Mouse (Mus musculus): ENCODE results near the gene Mpig6b. TPM values are rescaled to one million over a fixed set of nuclear protein-coding genes. Genes with fewer than 3 reads are reported as not detected.
A peak's percentile ranks its signal among the peaks of the same experiment; 100 is the strongest.

Mpig6b gene
- total RNA-seq, 2 experiments from 2014 or later, result not detected

- intact Hi-C loops (cut with DNase I), result loop anchor here (5.0 kb wide), 1 partner anchor 99 kb away; the partner anchor contains the start of genes Csnk2b and Gpank1
These were observed 42.2 kb downstream of the Mpig6b start for GRCm38 (mm10) chr17:35023756-35024155.

GRCm38 (mm10) chr17:35023221-35023620 lies 42.8 kb downstream of the Mpig6b start:
- no peak for DNase-seq (ENCODE audit: low spot score in 2 of 2)
- intact Hi-C loops (cut with DNase I), result loop anchor here (5.0 kb wide), 1 partner anchor 99 kb away; the partner anchor contains the start of genes Csnk2b and Gpank1

More at GRCm38 (mm10) chr17:35023756-35024155, 42.2 kb downstream of the Mpig6b start:
- no peak for DNase-seq (ENCODE audit: low spot score in 2 of 2)

GRCm38 (mm10) chr17:35022541-35023060 lies 43.4 kb downstream of the Mpig6b start:
- DNase-seq (ENCODE audit: low spot score in 2 of 2), result no peak
- intact Hi-C loops (cut with DNase I), result loop anchor here (5.0 kb wide), 1 partner anchor 100 kb away; the partner anchor contains the start of genes Csnk2b and Gpank1

- DNase-seq (ENCODE audit: low spot score in 2 of 2), result no peak
- intact Hi-C loops (cut with DNase I), result loop anchor here (1.0 to 5.0 kb wide), 3 partner anchors 37 to 100 kb away; partner anchors contain the start of genes Csnk2b, Ddah2 and Gpank1
These were observed 44.0 kb downstream of the Mpig6b start for GRCm38 (mm10) chr17:35021842-35022477.

GRCm38 (mm10) chr17:35021163-35021808 lies 44.7 kb downstream of the Mpig6b start:
- intact Hi-C loops (cut with DNase I), result loop anchor here (1.0 to 5.0 kb wide), 3 partner anchors 38 to 101 kb away; partner anchors contain the start of genes Csnk2b, Ddah2 and Gpank1
- DNase-seq (ENCODE audit: low spot score in 2 of 2), result peak; percentile 75 to 85

GRCm38 (mm10) chr17:35020551-35020950 lies 45.4 kb downstream of the Mpig6b start:
- no peak for DNase-seq (ENCODE audit: low spot score in 2 of 2)
- intact Hi-C loops (cut with DNase I), result loop anchor here (2.0 to 5.0 kb wide), 2 partner anchors 38 to 102 kb away; partner anchors contain the start of genes Csnk2b, Ddah2 and Gpank1

- DNase-seq (ENCODE audit: low spot score in 2 of 2), result no peak
- intact Hi-C loops (cut with DNase I), result loop anchor here (2.0 to 5.0 kb wide), 2 partner anchors 39 to 102 kb away; partner anchors contain the start of genes Csnk2b, Ddah2 and Gpank1
These were observed 46.1 kb downstream of the Mpig6b start for GRCm38 (mm10) chr17:35019894-35020293.

GRCm38 (mm10) chr17:35018171-35018570 lies 47.8 kb downstream of the Mpig6b start:
- intact Hi-C loops (cut with DNase I), result no loop called here
- DNase-seq (ENCODE audit: low spot score in 2 of 2), result no peak

GRCm38 (mm10) chr17:35017706-35018030 lies 48.3 kb downstream of the Mpig6b start:
- intact Hi-C loops (cut with DNase I), result no loop called here
- no peak for DNase-seq (ENCODE audit: low spot score in 2 of 2)

GRCm38 (mm10) chr17:35016791-35017705 lies 48.9 kb downstream of the Mpig6b start:
- no peak for DNase-seq (ENCODE audit: low spot score in 2 of 2)
- intact Hi-C loops (cut with DNase I), result no loop called here

GRCm38 (mm10) chr17:35016376-35016775 lies 49.6 kb downstream of the Mpig6b start, which contains the start of gene Vwa7:
TSS of gene Vwa7 (plus strand) at chr17:35016579.
- no peak for DNase-seq (ENCODE audit: low spot score in 2 of 2)
- intact Hi-C loops (cut with DNase I), result no loop called here

- intact Hi-C loops (cut with DNase I), result no loop called here
These were observed 50.7 kb downstream of the Mpig6b start for GRCm38 (mm10) chr17:35015296-35015695.

GRCm38 (mm10) chr17:35013221-35013620 lies 52.8 kb downstream of the Mpig6b start:
- no peak for DNase-seq (ENCODE audit: low spot score in 2 of 2)
- intact Hi-C loops (cut with DNase I), result no loop called here

More at GRCm38 (mm10) chr17:35015296-35015695, 50.7 kb downstream of the Mpig6b start:
- no peak for DNase-seq (ENCODE audit: low spot score in 2 of 2)

Other genes with a start within 250 kb of the Mpig6b start
- 10 to 100 TPM; 50.2 to 58.6 TPM for gene Stk19, start 229.2 kb downstream of the Mpig6b start, total RNA-seq (2021)
- gene Dxo, start 229.2 kb downstream of the Mpig6b start, total RNA-seq (2021), result 10 to 100 TPM; 39.4 to 45.4 TPM
- 10 to 100 TPM; 58.5 to 72.2 TPM for gene Skiv2l, start 216.0 kb downstream of the Mpig6b start, total RNA-seq (2021)
- 10 to 100 TPM; 35.5 to 36.6 TPM for gene Nelfe, start 215.8 kb downstream of the Mpig6b start, total RNA-seq (2021)
- under 1 TPM in 1 of 2 experiments, not detected in 1; 0.63 TPM for gene Cfb, start 203.7 kb downstream of the Mpig6b start, total RNA-seq (2021)
- 1 to 10 TPM; 6.5 to 8.6 TPM for gene Zbtb12, start 186.7 kb downstream of the Mpig6b start, total RNA-seq (2021)
- gene Gm20547, start 184.1 kb downstream of the Mpig6b start, total RNA-seq (2021), result not detected
- 1 to 10 TPM; 2.4 to 2.5 TPM for gene C2, start 167.9 kb downstream of the Mpig6b start, total RNA-seq (2021)
- 100 to 1,000 TPM; 162 to 194 TPM for gene Ehmt2, start 167.7 kb downstream of the Mpig6b start, total RNA-seq (2021)
- under 1 TPM; 0.23 to 0.69 TPM for gene Slc44a4, start 151.7 kb downstream of the Mpig6b start, total RNA-seq (2021)
- gene Neu1, start 134.9 kb downstream of the Mpig6b start, total RNA-seq (2021), result 10 to 100 TPM; 43.8 to 47.2 TPM
- gene Hspa1b, start 106.9 kb downstream of the Mpig6b start, total RNA-seq (2021), result 10 to 100 TPM; 12.9 to 23.4 TPM
- gene Gm20481, start 96.3 kb downstream of the Mpig6b start, total RNA-seq (2021), result not detected
- gene Hspa1a, start 94.0 kb downstream of the Mpig6b start, total RNA-seq (2021), result 10 to 100 TPM; 11.9 to 13.7 TPM
- gene Hspa1l, start 93.5 kb downstream of the Mpig6b start, total RNA-seq (2021), result under 1 TPM in 1 of 2 experiments, not detected in 1; 0.32 TPM
- gene Lsm2, start 84.3 kb downstream of the Mpig6b start, total RNA-seq (2021), result 10 to 100 TPM; 19.4 to 19.8 TPM
- gene Vars, start 65.2 kb downstream of the Mpig6b start, total RNA-seq (2021), result 10 to 100 TPM; 38.2 to 47.2 TPM
- gene Vwa7, start 49.6 kb downstream of the Mpig6b start, total RNA-seq (2021), result under 1 TPM; 0.48 to 0.57 TPM
- under 1 TPM in 1 of 2 experiments, not detected in 1; 0.79 TPM for gene Sapcd1, start 38.2 kb downstream of the Mpig6b start, total RNA-seq (2021)
- gene Msh5, start 19.4 kb downstream of the Mpig6b start, total RNA-seq (2021), result under 1 TPM in 1 of 2 experiments, not detected in 1; 0.66 TPM
- gene Clic1, start 16.2 kb downstream of the Mpig6b start, total RNA-seq (2021), result 1 to 10 TPM; 8.4 to 8.5 TPM
- gene Ddah2, start 7.1 kb downstream of the Mpig6b start, total RNA-seq (2021), result 10 to 100 TPM; 13.9 to 14.0 TPM
- gene Ly6g6c, start 796 bp downstream of the Mpig6b start, total RNA-seq (2021), result not detected
- gene Ly6g6e, start 10.7 kb upstream of the Mpig6b start, total RNA-seq (2021), result 1 to 10 TPM; 3.8 to 3.9 TPM
- gene Ly6g6d, start 11.9 kb upstream of the Mpig6b start, total RNA-seq (2021), result 1 to 10 TPM in 1 of 2 experiments, under 1 TPM in 1; 0.63 to 1.5 TPM
- not detected for gene Ly6g6f, start 19.4 kb upstream of the Mpig6b start, total RNA-seq (2021)
- gene Abhd16a, start 23.1 kb upstream of the Mpig6b start, total RNA-seq (2021), result 100 to 1,000 TPM; 115 to 117 TPM
- not detected for gene Ly6g5c, start 42.1 kb upstream of the Mpig6b start, total RNA-seq (2021)
- gene Ly6g5b, start 49.2 kb upstream of the Mpig6b start, total RNA-seq (2021), result under 1 TPM in 1 of 2 experiments, not detected in 1; 0.45 TPM
- gene Gpank1, start 55.3 kb upstream of the Mpig6b start, total RNA-seq (2021), result 10 to 100 TPM; 15.5 to 19.0 TPM
- 100 to 1,000 TPM; 174 to 177 TPM for gene Csnk2b, start 55.9 kb upstream of the Mpig6b start, total RNA-seq (2021)
- 10 to 100 TPM; 26.7 to 31.0 TPM for gene D17H6S53E, start 60.2 kb upstream of the Mpig6b start, total RNA-seq (2021)
- gene Apom, start 65.9 kb upstream of the Mpig6b start, total RNA-seq (2021), result not detected
- 100 to 1,000 TPM; 302 to 324 TPM for gene Bag6, start 69.0 kb upstream of the Mpig6b start, total RNA-seq (2021)
- gene Prrc2a, start 98.7 kb upstream of the Mpig6b start, total RNA-seq (2021), result 100 to 1,000 TPM; 261 to 307 TPM
- gene Aif1, start 109.9 kb upstream of the Mpig6b start, total RNA-seq (2021), result 10 to 100 TPM in 1 of 2 experiments, 1 to 10 TPM in 1; 9.1 to 13.0 TPM
- gene Lst1, start 122.3 kb upstream of the Mpig6b start, total RNA-seq (2021), result 1 to 10 TPM; 8.6 to 9.9 TPM
- 1 to 10 TPM; 1.1 to 1.3 TPM for gene Ltb, start 128.3 kb upstream of the Mpig6b start, total RNA-seq (2021)
- under 1 TPM in 1 of 2 experiments, not detected in 1; 0.25 TPM for gene Tnf, start 135.8 kb upstream of the Mpig6b start, total RNA-seq (2021)
- 1 to 10 TPM in 1 of 2 experiments, under 1 TPM in 1; 0.44 to 1.1 TPM for gene Lta, start 139.2 kb upstream of the Mpig6b start, total RNA-seq (2021)
- not detected for gene Gm16181, start 154.7 kb upstream of the Mpig6b start, total RNA-seq (2021)
- gene Atp6v1g2, start 167.5 kb upstream of the Mpig6b start, total RNA-seq (2021), result 100 to 1,000 TPM; 514 to 593 TPM
- 10 to 100 TPM; 15.5 to 16.6 TPM for gene Nfkbil1, start 169.6 kb upstream of the Mpig6b start, total RNA-seq (2021)
- 100 to 1,000 TPM; 189 to 214 TPM for gene Ddx39b, start 175.6 kb upstream of the Mpig6b start, total RNA-seq (2021)
- gene H2-D1, start 196.5 kb upstream of the Mpig6b start, total RNA-seq (2021), result 10 to 100 TPM; 19.6 to 23.3 TPM